Mouse (Mus musculus): Measurements from ENCODE around the gene Il34. TPM values are rescaled to one million over a fixed set of nuclear protein-coding genes. Genes with fewer than 3 reads are reported as not detected.

Gene Il34
- polyA plus RNA-seq (2015; fragmentation: Illumina TruSeq; extraction: RNeasy Lipid Tissue Mini Kit (QIAGEN cat#74804); ENCODE audit: low read depth, low replicate concordance): 92.1 TPM

DNA sequence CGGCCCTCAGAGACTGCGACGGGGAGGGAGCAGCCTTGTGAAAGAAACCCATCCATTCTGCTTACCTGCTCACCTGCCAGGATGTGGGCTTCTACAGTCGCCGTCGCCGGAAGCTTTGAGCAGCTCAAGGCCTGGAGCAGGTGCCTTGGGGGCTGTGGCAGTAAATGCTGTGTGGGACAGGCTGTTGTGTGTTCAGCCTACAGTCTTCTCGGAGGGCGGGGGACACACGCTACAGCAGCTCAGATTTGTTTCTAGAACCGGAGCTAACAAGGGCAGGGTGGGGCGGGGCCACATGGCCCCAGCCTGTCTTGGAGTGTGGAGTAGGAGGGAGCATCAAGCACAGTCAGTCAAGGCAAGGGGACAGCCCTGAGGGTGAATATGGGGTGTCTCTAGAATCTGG is at the start of gene Il34:
Gene Il34, minus strand, starts transcription at position 256 of the 400 bp plus-strand sequence.

DNA sequence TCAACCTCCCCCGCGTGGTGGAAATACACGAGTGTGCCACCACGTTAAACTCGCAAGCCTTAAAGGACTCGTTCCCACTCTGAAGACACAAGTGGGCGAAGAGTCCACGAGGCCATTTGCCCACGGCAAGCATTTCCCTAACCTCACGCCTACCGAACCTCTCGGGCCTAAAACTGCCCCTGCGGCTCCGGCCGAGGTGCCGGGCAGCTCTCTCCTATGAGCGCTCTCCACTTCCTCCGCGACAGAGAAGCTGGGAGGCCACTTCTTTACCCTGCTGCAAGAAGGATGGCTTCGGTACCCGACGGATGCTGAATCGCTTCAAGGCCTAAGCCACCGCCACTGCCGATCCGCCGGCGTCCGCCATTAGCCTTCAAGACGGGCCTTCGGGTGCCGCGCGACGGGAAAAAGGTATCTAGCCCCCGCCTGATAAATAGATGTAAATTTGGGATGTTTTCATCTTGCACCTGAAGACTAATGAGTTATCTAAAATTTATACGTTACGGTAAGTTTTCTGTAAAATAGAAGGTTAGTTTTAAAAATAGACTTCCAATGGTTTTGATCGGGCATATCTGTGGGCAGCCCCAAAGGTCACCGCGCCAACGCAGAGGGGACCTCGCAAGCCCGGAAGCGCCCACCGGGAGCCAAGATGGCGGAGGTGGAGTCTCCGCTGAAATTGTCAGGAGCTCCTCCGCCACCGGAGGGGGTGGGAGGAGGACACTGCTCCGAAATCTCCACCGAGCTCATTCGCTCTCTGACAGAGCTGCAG is 40.9 kb upstream of the Il34 start, which contains the start of the genes Cog4 and Sf3b3:
Gene Cog4, plus strand, starts transcription at position 196 of the 766 bp plus-strand sequence.
Gene Sf3b3, minus strand, starts transcription at position 383 of the 766 bp plus-strand sequence.

DNA sequence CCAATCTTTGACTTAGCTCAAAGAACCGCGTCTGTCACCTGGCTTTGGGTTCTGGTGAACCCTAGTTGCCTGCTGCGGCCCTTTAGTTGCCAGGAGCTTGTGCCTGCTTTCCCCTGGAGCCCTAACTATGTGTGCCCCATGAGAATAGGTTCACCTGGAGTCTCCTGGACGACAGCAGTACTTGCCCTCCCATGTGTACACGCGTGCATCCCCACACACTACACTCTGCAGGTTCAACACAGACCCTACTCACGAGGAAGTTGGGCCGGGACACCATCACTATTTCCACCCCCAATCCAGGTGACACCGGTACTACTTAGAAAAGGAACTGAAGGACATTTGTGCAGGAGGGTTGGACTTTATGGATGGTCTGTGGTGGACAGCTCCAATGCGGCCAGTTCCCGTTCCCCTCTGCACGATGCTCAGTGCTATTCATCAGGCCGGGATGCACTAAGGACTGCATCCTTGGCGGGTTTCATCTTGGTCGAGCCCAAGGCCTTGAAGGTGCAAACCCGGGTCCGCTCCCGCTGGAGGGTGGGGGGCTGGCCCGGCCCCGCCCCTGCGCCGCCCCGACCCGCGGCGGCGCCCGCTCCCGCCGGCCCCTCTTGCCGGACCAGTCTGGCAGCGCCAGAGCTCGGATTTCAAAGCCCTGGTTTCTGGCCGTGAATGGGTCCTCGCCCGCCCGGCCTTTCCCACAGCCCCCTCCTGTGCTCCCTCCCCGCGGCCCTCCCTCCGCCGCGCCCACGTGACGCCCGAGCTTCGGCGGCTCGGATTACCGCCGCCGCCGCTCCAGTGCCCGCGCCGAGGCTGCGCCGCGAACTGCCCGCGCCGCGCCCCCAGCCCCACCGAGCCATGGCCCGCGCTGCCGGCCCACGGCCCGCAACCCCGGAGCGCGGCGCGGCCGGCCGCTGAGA is 84.8 kb downstream of the Il34 start, which contains the start of gene Mtss1l:
Gene Mtss1l, plus strand, starts transcription at position 792 of the 914 bp plus-strand sequence.

Other genes with a start within 250 kb of the Il34 start
- 17.6 TPM for gene Vac14, start 187.3 kb downstream of the Il34 start, polyA plus RNA-seq (2015; fragmentation: Illumina TruSeq; extraction: RNeasy Lipid Tissue Mini Kit (QIAGEN cat#74804); ENCODE audit: low read depth, low replicate concordance)
- 105 TPM for gene Mtss1l, start 84.4 kb downstream of the Il34 start, polyA plus RNA-seq (2015; fragmentation: Illumina TruSeq; extraction: RNeasy Lipid Tissue Mini Kit (QIAGEN cat#74804); ENCODE audit: low read depth, low replicate concordance)
- gene Cog4, start 40.7 kb upstream of the Il34 start, polyA plus RNA-seq (2015; fragmentation: Illumina TruSeq; extraction: RNeasy Lipid Tissue Mini Kit (QIAGEN cat#74804); ENCODE audit: low read depth, low replicate concordance): 42.8 TPM
- gene Sf3b3, start 40.9 kb upstream of the Il34 start, polyA plus RNA-seq (2015; fragmentation: Illumina TruSeq; extraction: RNeasy Lipid Tissue Mini Kit (QIAGEN cat#74804); ENCODE audit: low read depth, low replicate concordance): 40.0 TPM
- 10.2 TPM for gene Fuk, start 96.6 kb upstream of the Il34 start, polyA plus RNA-seq (2015; fragmentation: Illumina TruSeq; extraction: RNeasy Lipid Tissue Mini Kit (QIAGEN cat#74804); ENCODE audit: low read depth, low replicate concordance)
- 55.0 TPM for gene St3gal2, start 114.0 kb upstream of the Il34 start, polyA plus RNA-seq (2015; fragmentation: Illumina TruSeq; extraction: RNeasy Lipid Tissue Mini Kit (QIAGEN cat#74804); ENCODE audit: low read depth, low replicate concordance)
- 26.1 TPM for gene Ddx19a, start 191.9 kb upstream of the Il34 start, polyA plus RNA-seq (2015; fragmentation: Illumina TruSeq; extraction: RNeasy Lipid Tissue Mini Kit (QIAGEN cat#74804); ENCODE audit: low read depth, low replicate concordance)
- gene Ddx19b, start 225.8 kb upstream of the Il34 start, polyA plus RNA-seq (2015; fragmentation: Illumina TruSeq; extraction: RNeasy Lipid Tissue Mini Kit (QIAGEN cat#74804); ENCODE audit: low read depth, low replicate concordance): 14.5 TPM
- 67.3 TPM for gene Aars, start 227.2 kb upstream of the Il34 start, polyA plus RNA-seq (2015; fragmentation: Illumina TruSeq; extraction: RNeasy Lipid Tissue Mini Kit (QIAGEN cat#74804); ENCODE audit: low read depth, low replicate concordance)

Measured in brain, adult 10 weeks (tissue).